Mouse (Mus musculus): ENCODE data around the gene Fcor. TPM values are rescaled to one million over a fixed set of nuclear protein-coding genes. Genes with fewer than 3 reads are reported as not detected.

Fcor gene
- polyA plus RNA-seq, 1 experiment from 2014 or later, result 8.3 TPM

DNA sequence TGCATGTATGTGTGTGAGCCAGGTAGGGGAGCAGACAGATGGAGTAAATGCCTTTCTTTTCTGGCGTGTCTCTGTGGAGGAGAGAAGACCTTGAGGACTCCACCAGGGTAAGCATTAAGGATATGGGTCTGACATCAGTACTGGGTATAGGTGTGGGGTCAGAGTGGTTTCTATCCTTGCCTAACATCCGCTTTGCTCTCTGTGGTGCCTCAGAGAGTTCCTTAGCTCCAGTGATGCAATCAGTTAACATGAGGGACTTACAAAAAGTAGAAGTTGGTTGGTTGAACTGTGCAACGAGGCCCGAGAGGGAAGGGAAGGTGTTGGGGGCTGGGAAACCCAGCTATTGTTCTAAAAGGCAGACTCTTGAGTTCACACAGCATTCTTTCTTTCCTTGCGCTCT is 7.8 kb downstream of the Fcor start:
- Histone ChIP-seq H3K36me3 (ENCODE audit: insufficient read depth, low read length) (no peaks in the 10 kb centered on the region), H3K4me2 (ENCODE audit: low read length) (no peak overlapping the region), H3K4me1 (replicated peaks; ENCODE audit: insufficient read depth, low read length) (no peaks in the 10 kb centered on the region), H3K9ac (ENCODE audit: low read depth, low read length) (no peak overlapping the region), H3K9me3 (replicated peaks; ENCODE audit: low read length) (no peaks in the 10 kb centered on the region), H3K4me3 (replicated peaks; ENCODE audit: low read depth, low read length) (no peak overlapping the region), H3K27me3 (ENCODE audit: insufficient read depth, low read length) (no peaks in the 10 kb centered on the region), H3K27ac (no peak overlapping the region)
- WGBS, result 64% methylated on average over 5 of the region's 5 CpGs
- TF ChIP-seq CTCF (IDR thresholded peaks at IDR 0.05; ENCODE audit: low read depth), result no peak
- DNase-seq (ENCODE audit: low spot score) (no peak), ATAC-seq (replicated peaks; ENCODE audit: low FRiP score, low read depth) (no peak)

DNA sequence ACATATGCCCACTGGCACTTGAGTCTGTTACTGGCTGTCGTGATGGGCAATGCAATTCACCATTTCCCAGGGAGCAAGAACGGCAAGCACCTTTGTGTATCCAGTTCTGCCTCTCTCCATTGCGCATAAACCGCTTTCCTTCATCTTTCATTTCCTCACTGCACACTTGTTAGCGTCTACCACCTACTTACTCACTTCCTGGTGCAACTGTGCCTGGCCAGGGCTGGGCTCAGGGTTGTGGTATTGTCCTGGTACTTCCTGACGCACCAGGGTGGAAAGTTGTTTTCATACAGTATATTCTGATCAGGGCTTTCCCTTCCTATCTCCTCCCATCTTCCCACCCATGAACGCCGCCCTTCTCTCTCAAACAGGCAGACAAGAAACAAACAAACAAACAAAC is 11.3 kb downstream of the Fcor start:
- Histone ChIP-seq H3K4me2 (ENCODE audit: low read length) (no peak overlapping the region), H3K27me3 (ENCODE audit: insufficient read depth, low read length) (no peaks in the 10 kb centered on the region), H3K4me3 (replicated peaks; ENCODE audit: low read depth, low read length) (no peak overlapping the region), H3K4me1 (replicated peaks; ENCODE audit: insufficient read depth, low read length) (no peaks in the 10 kb centered on the region), H3K9me3 (replicated peaks; ENCODE audit: low read length) (no peaks in the 10 kb centered on the region), H3K9ac (ENCODE audit: low read depth, low read length) (no peak overlapping the region), H3K27ac (no peak overlapping the region), H3K36me3 (ENCODE audit: insufficient read depth, low read length) (no peaks in the 10 kb centered on the region)
- DNase-seq (ENCODE audit: low spot score) (no peak), ATAC-seq (replicated peaks; ENCODE audit: low FRiP score, low read depth) (no peak)
- TF ChIP-seq CTCF (IDR thresholded peaks at IDR 0.05; ENCODE audit: low read depth), result no peak
- WGBS, result 75% methylated on average over 8 of the region's 8 CpGs

DNA sequence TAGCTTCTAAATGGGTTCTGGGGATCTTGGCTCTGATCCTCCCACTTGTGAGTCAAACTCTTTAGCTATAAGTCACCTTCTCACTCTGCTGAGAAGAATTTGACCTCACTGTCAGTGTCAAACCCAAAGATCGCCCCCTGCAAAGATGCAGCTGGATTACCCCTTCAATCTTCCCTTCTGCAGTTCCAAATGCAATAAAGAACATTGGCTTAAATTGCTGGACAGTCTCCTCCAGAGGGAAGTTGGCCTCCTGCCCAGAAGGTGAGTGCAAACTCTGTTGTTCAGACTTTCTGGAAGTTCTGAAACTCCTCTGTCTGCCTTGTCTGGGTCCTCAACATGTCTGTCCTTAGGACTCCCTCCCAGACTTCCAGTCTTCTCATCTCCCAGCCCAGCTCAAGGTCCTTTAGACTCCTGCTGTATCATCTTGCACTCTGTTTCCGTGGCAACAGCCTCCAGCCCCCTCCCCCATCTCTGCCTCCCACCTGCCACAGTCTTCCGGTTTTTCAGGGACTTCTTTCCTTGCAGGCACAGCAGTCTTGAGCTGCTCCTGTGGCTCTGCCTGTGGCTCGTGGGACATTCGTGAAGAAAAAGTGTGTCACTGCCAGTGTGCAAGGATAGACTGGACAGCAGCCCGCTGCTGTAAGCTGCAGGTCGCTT is 15.3 kb downstream of the Fcor start:
- WGBS, result 9% methylated on average over 7 of the region's 7 CpGs
- no peak overlapping the region for H3K9ac ChIP-seq (ENCODE audit: low read depth, low read length)
- H3K36me3 ChIP-seq (ENCODE audit: insufficient read depth, low read length), result no peaks in the 10 kb centered on the region
- no peak overlapping the region for H3K4me3 ChIP-seq (replicated peaks; ENCODE audit: low read depth, low read length)
- H3K27me3 ChIP-seq (ENCODE audit: insufficient read depth, low read length), result no peaks in the 10 kb centered on the region
- no peaks in the 10 kb centered on the region for H3K4me1 ChIP-seq (replicated peaks; ENCODE audit: insufficient read depth, low read length)
- H3K9me3 ChIP-seq (replicated peaks; ENCODE audit: low read length), result no peaks in the 10 kb centered on the region
- ATAC-seq (replicated peaks; ENCODE audit: low FRiP score, low read depth), result no peak; the same call in 1 of the 2 replicates
- no peak overlapping the region for H3K27ac ChIP-seq
- no peak overlapping the region for H3K4me2 ChIP-seq (ENCODE audit: low read length)
- no peak for DNase-seq (ENCODE audit: low spot score)
- TF ChIP-seq CTCF (IDR thresholded peaks at IDR 0.05; ENCODE audit: low read depth), result no peak

DNA sequence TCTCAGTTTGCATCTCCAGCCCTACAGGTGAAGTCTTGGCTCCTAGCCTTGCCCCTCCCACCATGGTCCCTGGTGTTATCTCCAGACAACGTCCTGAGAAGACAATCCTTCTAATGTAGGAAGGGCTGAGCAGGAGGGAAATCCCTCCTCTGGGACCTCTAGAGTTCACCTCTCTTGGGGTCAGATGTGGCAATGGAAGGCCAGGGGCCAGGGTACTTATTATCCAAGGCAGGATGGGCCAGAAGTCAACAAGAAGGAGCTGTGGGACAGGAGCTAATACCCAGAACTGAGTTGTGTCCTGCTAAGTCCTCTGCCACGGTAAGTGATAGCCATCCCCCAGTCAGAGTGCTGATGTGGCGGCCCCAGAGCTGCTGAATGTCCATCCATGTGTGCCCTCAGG is 16.6 kb downstream of the Fcor start, which contains the start of gene Retn:
TSS of gene Retn (plus strand) at position 245 of the 400 bp plus-strand sequence.
- ATAC-seq (replicated peaks; ENCODE audit: low FRiP score, low read depth), result no peak
- WGBS, result 66% methylated on average over 3 of the region's 3 CpGs
- H3K4me2 ChIP-seq (ENCODE audit: low read length), result no peak within 1 kb of the TSS

DNA sequence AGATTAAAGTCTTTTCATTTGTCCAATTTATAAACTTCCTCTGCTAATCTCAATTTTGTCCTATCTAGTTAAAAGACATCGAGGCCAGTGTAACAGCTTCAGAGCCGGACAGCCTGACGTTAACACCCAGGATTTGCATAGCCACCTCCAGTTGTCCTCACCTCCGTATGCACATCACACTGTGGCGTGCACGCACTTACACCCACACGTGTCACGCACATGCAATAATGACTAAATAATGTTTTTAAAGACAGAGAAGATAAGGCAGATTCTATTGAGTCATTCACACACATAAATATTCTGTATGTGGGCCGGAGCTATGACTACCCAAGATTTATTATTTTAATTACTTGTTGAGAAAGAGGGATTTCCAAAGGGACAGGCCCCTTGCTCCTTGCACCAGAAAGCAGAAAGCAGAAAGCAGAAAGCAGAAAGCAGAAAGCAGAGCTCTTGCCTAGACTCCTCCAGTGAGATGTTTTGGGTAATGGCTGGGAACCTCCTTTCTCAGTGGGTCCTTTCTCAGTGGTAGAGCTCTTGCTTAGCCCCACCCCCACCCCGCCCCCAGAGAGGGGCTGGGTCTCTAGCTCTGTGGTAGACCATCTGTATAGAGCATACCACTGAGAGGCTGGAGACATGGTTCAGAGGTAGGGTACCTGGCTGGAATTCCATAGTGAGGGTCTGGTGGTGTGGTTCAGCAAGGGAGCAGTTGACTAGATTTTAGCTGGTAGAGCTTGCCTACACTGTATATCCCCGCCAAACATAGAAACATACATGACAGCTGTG is 17.2 kb downstream of the Fcor start:
- no peak overlapping the region for H3K4me2 ChIP-seq (ENCODE audit: low read length)
- ATAC-seq (replicated peaks; ENCODE audit: low FRiP score, low read depth) (no peak), DNase-seq (ENCODE audit: low spot score) (no peak)
- no peak overlapping the region for H3K27ac ChIP-seq
- 70% methylated on average over 11 of the region's 11 CpGs for WGBS
- TF ChIP-seq CTCF (IDR thresholded peaks at IDR 0.05; ENCODE audit: low read depth), result no peak
- H3K9ac ChIP-seq (ENCODE audit: low read depth, low read length), result no peak overlapping the region
- H3K4me1 ChIP-seq (replicated peaks; ENCODE audit: insufficient read depth, low read length), result no peaks in the 10 kb centered on the region
- no peaks in the 10 kb centered on the region for H3K9me3 ChIP-seq (replicated peaks; ENCODE audit: low read length)
- H3K4me3 ChIP-seq (replicated peaks; ENCODE audit: low read depth, low read length), result no peak overlapping the region
- H3K27me3 ChIP-seq (ENCODE audit: insufficient read depth, low read length), result no peaks in the 10 kb centered on the region
- H3K36me3 ChIP-seq (ENCODE audit: insufficient read depth, low read length), result no peaks in the 10 kb centered on the region

More for the DNA sequence above, 16.6 kb downstream of the Fcor start, which contains the start of gene Retn:
- no peak for DNase-seq (ENCODE audit: low spot score)
- no peak within 1 kb of the TSS for H3K4me3 ChIP-seq (replicated peaks; ENCODE audit: low read depth, low read length)
- no peaks in the 10 kb centered on the region for H3K9me3 ChIP-seq (replicated peaks; ENCODE audit: low read length)
- no peaks in the 10 kb centered on the region for H3K36me3 ChIP-seq (ENCODE audit: insufficient read depth, low read length)
- H3K9ac ChIP-seq (ENCODE audit: low read depth, low read length), result no peak within 1 kb of the TSS
- no peak within 1 kb of the TSS for H3K27ac ChIP-seq
- no peak for TF ChIP-seq CTCF (IDR thresholded peaks at IDR 0.05; ENCODE audit: low read depth)
- no peaks in the 10 kb centered on the region for H3K27me3 ChIP-seq (ENCODE audit: insufficient read depth, low read length)
- no peaks in the 10 kb centered on the region for H3K4me1 ChIP-seq (replicated peaks; ENCODE audit: insufficient read depth, low read length)

DNA sequence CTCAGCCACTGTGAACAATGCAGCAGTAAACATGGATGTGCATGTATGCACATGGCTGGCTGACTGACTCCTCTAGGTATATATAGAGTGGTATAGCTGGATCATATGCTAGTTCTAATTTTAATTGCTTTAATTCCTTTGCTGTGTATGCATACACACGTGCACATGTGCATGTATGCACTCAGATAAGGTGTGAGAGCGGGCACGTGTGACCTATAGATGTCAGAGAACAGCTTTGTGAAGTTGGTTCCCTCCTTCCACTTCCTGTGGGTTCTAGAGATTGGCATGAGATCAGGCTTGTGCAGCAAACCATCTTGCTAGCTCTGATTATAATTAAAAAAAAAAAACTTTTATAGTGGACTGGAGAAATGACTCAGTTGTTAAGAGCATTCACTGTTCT is 19.3 kb downstream of the Fcor start:
- no peak for TF ChIP-seq CTCF (IDR thresholded peaks at IDR 0.05; ENCODE audit: low read depth)
- 58% methylated on average over 3 of the region's 3 CpGs for WGBS
- Histone ChIP-seq H3K4me3 (replicated peaks; ENCODE audit: low read depth, low read length) (no peak overlapping the region), H3K4me2 (ENCODE audit: low read length) (no peak overlapping the region), H3K4me1 (replicated peaks; ENCODE audit: insufficient read depth, low read length) (no peaks in the 10 kb centered on the region), H3K36me3 (ENCODE audit: insufficient read depth, low read length) (no peaks in the 10 kb centered on the region), H3K9ac (ENCODE audit: low read depth, low read length) (no peak overlapping the region), H3K27ac (no peak overlapping the region), H3K9me3 (replicated peaks; ENCODE audit: low read length) (no peaks in the 10 kb centered on the region), H3K27me3 (ENCODE audit: insufficient read depth, low read length) (no peaks in the 10 kb centered on the region)
- ATAC-seq (replicated peaks; ENCODE audit: low FRiP score, low read depth) (no peak), DNase-seq (ENCODE audit: low spot score) (no peak)

All from kidney, postnatal 0 days (tissue).